Mouse (Mus musculus): ENCODE measurements around the gene Frmd8.
"Not testable (repeated sequence)": the region's sequence is repeated elsewhere in the genome, so short reads cannot be mapped to it uniquely, and the experiment has no call there.

Frmd8 gene

DNA sequence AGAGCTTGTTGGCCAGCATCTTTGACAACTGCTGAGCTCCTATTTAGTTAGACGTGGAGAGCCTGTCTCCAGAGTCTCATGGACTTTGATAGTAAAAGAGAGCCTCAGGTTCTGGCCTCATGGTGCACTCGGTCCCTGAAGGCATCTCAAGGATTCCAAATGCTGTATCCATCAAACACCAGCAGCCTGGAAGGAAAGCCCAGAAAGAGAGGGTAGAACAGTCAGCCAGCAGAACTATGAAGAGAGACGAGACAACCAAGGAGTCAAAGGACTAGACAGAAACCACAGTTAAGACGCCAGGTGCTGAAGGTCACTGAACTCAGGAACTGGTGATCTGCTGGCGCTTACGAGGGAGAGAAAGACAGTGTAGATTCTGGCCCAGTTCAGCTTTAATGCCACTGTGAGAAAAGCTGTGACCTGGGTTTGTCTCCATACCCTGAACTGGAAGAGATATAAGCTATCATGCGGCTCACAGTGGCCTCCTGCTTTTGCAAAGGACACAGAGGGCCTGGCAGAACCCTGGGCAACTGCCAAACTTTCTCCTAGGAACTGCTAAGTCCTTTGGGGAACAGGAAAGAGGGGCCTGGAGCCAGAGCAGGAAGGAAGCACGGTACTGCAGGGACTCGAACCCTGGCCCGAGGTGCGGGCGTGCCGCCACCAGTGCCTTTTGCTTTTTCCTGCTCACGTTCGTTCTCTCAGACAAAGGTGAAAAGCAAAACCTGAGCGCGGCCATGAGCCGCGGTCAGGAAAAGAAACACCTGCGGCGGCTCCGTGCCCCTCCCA is 50.8 kb downstream of the Frmd8 start:
- DNase-seq: no peak

DNA sequence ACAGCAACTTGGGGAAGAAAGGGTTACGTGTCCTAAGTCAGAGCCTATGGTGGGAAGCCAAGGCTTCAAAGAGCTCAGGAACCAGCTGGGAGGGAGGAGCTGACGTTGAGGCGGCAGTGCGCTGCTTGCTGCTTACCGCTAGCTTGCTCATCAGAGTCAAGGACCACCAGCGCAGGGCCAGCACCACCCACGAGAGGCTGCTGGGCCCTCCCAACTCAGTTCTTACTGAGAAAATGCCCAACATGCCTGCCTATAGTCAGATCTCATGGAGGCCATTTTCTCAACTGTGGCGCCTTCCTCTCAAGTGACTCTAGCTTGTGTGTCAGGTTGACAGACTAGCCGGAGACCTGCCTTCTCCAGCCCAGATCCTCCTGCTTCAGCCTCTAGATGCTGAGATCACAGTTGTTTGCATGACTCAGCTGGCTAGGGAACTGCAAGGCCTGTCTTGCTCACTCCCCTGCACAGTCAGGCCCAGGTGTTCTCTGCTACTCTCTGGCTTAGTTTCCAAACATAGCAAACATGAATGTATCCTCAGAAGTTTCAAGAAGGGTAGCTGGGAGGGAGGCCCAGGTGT is 51.7 kb downstream of the Frmd8 start:
- DNase-seq: peak; percentile 48

DNA sequence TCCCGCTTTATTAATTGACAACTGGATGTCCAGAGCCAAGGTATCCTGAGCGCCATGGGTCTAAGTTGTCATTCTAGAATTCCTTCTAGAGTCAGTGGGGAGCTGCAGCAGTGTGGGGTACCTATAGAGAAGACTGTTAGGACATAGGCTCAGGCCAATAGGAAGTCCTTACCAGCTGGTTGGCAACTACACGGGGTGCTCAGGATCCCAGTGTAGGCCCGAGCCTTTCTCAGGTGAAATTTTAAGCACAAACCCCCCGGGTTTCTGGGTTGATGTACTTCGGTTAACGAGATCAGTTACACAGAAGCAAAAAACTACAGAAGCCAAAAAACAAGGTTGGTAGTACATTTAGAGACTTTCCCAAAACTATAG is 52.3 kb downstream of the Frmd8 start:
- no peak for DNase-seq

DNA sequence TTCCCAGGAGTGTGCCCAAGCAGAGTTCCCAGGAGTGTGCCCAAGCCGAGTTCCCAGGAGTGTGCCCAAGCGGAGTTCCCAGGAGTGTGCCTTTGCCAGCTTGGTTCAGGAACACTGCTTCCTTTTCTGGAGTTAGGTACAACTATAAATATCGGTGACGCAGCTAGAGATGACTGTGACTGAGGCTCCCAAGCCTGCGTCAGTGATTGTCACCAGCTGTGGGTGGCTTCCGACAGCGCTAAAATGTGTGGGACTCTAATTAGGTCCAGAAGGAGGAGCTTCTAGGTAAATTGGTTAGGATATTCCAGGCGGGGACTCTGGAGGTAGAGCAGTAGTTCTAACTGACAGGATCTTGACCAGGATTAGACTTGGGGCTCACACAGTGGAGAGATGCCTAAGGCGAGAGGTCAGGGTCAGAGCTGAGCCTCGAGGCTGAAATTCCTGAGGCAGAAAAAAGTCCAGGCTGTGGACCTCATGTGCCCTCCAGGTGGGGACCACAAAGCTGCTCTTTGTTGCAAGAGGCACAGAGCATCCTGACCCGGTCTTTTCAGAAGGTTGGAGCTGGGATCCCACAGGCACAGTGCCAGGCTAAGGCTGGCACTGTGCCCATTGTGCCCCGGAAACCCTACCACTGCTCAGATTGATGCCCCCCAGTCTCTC is 52.8 kb downstream of the Frmd8 start:
- DNase-seq: peak; percentile 48

DNA sequence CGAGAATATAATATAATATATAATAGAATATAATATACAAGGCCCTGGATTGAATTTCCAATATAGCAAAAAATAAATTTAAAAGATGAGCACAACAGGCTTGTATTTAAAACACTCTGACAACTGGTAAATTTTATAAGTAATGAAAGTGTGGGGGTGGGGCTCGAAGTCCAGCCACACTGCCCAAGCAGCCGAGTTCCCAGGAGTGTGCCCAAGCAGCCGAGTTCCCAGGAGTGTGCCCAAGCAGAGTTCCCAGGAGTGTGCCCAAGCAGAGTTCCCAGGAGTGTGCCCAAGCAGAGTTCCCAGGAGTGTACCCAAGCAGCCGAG is 53.3 kb downstream of the Frmd8 start:
- DNase-seq: no peak

DNA sequence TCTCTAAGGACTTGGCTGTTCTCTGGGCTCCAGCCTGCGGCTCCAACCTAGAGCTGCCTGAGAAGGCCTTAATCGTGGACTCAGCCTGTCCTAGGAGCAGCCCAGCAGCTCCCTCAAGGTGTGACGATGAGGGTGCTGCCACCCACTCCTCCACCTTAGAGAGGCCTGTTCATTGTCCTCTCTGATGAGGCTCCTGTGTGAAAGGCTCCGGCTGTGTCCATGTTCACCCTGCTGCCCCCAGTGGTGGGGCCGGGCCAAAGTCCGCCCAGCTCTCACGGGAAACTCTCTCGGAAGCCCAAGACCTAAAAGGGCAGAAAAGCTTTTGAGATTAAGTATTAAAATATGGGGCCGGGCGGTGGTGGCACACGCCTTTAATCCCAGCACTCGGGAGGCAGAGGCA is 55.5 kb downstream of the Frmd8 start:
- peak; percentile 82 for DNase-seq

DNA sequence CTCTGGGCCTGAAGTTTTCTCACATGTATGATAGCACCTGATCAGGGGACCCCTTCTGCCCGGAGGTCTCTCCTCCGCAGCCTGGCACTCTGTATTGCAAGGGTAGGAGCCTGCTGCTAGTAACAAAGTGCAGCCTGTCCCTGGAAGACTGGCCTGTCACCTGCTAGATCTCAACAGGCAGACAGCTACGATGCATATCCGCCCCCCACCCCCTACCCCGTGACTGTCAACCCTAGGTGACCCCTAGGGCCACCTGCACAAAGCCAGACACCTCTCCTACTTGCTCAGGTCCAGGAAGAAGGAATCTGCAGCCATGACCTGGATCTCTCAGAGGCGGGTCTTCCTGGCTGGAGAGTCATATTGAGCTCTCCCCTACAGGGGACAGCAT is 56.5 kb downstream of the Frmd8 start:
- DNase-seq: no peak

DNA sequence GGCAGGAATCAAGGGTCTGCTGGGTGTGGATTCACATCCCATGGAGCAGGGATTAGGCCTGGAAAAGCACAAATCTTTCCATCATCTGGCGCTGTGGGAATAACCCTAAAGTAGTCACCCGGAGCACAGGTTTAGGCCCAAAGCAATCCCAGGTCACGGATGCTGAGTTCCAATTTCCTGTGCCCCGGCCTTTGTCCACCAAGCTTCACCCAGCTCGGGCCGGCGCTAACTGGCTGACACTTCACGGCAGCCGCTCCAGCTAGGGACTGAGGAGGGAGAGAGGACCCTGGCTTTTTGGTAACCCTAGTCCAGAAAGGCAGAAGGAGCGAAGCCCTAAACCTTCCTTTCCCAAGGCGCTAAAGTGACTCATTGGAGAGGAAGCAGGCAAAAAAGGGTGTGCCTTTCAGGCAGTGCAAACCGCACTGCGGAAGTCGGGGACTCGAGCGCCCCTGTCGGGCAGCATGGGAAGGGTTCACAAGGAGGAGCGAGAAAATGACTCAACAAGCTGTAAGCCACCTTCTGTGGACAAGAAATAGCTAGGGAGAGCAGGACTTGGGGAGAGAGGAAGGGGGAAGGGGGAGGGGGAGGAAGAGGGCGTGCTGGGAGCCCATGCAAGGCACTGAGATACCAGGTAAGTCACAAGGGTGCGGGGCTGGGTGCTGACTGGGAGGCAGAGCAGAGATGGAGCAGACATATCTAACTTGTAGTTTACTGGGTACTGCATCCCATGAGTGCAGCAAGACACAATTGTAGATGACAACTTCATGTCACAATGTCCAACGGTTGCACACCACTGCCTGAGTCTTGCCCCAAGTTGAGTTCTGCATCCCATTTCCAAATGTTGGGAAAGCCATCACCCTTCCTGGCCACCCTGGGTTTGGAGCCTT is 57.1 kb downstream of the Frmd8 start:
- peak; percentile 93 for DNase-seq

DNA sequence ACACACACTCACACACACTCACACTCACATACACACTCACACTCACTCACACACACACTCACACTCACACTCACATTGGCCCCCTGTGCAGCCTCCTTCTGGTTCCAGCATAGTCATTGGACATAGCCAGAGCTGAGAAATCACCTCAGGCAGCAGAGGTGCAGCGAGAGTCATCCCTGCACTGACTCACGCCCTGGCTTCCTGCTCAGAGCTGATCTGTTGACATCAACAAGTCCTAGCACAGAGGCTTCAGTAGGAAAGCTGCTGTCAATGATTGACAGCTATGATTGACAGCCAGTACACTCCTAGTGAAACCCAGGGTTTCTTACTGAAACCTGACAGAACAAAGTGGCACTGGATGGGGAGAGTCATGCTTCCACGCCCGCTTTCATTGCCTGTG is 59.1 kb downstream of the Frmd8 start:
- no peak for DNase-seq

DNA sequence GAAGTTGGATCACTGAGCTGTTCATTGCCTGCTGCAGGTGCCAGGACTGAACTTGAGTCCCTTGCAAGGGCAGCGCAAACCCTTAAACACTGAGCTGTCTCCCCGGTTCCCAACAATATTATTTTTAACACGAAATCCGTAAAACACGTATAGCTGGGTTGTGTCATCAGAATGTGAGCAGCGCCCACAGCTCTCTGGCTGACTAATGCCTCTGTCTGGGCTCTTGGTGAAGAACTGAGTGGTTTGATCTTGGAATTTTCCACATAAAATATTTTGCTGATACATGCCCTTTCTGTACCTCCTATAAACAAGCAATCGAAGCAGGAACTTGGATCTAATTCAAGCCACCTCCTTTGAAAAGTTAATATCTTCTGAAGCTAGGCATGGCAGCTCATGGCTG is 60.1 kb downstream of the Frmd8 start:
- DNase-seq: no peak

DNA sequence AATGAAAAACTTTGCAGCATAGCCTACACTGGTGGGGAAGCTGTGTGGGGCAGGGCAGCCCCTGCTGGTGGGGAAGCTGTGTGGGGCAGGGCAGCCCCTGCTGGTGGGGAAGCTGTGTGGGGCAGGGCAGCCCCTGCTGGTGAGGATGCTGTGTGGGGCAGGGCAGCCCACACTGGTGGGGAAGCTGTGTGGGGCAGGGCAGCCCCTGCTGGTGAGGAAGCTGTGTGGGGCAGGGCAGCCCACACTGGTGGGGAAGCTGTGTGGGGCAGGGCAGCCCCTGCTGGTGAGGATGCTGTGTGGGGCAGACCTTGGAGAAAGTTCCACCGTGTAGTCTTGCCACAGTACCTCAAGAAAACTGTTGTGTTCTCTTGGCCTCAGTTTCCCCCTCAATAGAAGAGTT is 61.0 kb downstream of the Frmd8 start:
- not testable (repeated sequence) for DNase-seq

DNA sequence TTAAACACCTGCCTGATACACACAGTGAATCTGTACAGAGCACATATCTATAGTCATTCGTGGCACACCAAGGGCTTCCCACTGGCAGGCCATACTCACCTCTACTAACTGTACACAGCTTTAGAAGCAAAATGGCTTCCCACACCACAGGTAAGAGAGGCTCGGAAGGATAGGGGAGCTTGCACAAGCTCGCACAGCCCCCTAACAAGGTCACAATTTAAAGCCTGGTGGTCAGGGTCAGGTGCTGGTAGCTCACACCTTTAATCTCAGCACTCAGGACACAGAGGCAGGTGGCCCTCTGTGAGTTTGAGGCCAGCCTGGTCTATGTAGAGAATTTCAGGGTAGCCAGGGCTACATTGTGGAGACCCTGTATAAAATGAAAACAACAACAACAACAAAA is 61.5 kb downstream of the Frmd8 start:
- DNase-seq: no peak

DNA sequence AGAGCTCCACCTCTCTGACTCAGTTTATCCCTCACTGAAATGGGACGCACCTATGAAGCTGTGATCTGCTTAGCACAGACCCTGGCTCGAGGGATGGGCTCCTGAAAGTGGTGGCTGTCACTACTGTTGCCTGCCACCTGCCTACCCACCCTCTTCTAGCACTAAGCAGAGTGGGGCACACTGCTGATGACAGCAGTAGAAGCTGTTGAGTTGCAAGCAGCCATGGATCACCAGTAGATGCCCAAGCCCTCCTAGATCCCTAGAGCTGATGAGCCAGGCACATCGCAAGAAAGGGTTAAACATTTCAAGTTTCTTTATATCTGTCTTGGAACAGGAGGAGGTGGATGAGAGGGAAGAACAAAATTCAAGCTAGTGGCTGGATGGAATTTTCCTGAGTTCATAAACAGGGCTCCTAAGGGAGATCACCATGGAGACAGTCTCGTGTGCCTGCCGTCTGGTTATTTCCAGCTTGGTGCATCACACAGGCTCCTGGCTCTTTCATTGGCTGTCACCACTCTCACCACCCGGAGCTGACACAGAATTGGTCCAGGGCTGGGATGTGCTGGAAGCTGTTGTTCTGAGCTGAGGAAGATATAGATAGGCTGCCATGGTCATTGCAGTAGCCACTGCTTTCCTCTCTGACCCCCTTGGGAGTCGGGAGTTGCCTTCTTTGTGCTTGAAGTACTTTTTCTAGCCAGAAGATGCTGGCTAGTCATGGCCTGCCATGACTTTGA is 63.1 kb downstream of the Frmd8 start:
- DNase-seq: peak; percentile 83

DNA sequence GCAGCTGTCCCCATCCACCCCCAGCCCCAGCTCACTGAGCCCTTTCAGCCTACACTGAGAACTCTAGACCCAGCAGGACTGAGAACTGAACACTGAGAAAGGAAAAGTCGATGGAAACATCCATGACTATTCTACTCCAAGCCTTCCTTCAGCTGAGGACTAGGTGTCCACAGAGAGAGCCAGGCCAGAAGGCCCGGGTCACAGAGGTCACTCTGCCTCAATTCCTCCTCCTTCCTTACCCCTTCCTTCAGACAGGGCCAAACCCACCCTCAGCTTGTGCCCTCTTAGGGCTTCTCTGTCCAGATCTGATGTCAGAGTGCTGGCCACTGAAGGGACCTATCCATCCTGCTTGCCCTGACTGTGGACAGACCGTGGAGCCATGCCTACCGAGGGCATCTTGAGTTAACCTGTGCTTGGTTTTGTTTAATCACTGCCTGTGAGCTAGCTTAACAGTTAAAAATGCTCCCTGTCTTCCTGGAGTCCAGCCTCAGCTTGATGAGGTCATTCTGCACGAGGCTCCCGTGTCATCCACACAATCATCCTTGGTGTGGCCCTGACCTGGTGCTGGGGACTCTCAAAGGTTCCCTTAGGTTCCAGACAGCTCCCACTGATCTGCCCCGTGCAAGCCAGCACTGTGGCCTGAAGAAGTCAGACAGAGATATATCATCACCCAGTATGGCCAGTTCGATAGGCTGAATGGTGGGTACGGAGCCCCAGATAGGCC is 64.1 kb downstream of the Frmd8 start:
- DNase-seq: no peak

DNA sequence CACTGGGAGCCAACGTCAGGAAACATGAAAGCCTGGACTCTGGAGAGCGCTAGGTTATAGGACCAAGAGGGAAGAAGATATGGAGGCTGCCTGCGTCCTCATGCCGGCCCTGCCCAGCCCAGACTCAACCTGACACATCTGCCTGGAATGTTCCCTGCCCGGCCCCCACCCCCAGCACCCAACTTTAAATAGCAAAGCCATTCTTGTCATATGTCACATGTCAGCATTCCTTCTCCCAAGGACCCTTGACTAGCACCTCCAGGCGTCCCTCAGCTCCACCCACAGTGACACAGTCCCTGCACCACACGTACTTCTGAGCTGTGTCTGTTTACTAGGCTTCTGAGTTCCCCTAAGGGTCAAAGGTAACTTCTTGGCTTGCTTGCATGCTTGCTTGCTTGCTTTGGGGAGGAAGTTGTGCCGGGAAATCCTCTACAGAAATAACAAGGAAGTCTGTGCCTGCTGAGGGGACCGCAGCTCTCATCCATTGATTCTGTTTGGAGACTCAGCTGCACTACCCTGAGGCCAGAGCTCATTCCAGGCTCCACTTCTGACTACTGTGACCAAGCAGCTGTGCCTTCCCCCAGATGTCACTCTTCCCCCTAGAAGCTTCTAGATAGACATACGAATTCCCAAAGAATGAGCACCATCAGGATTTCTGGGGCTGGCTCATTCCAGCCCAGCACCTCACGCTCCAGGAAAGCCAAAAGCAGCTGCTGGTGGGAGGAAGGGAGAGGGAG is 64.8 kb downstream of the Frmd8 start:
- DNase-seq: peak; percentile 92

DNA sequence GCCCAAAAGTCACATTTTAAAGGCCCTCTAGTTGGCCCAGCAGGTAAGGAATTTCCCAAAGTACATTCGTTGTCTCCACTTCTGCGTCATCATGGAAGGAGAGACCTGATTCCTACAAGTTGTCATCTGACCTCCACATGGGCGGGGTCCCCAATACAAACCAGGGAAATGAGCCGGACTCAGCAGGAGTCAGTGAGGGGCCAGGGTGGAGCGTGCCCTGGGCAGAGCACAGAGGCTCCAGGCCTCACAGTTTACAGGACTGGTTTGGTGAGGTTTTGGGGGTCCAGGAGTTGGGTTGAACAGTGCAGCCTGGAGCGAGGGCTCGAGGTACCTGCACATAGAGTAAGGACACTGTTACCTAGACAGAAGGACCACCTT is 65.4 kb downstream of the Frmd8 start:
- DNase-seq: no peak

DNA sequence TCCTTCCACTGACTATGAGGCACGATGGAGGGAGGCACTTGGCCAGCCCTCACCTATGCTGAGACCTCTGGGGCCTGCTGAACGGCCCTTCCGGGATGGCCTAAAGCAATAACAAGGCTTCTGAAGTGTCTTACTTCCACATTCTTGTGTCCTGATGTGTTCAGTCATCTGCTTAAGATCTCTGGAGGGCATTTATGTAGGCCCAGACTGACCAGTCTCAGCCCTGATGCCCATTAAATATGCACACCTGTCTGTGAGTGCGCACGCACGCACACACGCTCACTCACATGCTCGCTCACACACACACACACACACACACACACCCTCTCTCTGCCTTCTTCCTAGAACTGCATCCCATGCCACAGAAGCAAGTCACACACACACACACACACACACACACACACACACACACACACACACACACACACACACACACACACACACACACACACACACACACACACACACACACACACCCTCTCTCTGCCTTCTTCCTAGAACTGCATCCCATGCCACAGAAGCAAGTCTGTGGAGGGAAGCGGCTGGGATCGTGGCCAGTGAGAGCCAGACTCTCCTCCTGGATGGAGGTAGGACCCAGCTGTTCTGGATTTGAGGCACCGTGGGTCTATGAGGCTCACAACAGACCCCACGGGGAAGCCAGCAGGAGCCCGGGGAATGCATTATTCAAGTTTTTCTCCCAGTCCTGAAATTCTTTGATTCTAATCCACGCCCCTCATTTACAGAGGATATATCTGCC is 65.9 kb downstream of the Frmd8 start:
- no peak for DNase-seq

DNA sequence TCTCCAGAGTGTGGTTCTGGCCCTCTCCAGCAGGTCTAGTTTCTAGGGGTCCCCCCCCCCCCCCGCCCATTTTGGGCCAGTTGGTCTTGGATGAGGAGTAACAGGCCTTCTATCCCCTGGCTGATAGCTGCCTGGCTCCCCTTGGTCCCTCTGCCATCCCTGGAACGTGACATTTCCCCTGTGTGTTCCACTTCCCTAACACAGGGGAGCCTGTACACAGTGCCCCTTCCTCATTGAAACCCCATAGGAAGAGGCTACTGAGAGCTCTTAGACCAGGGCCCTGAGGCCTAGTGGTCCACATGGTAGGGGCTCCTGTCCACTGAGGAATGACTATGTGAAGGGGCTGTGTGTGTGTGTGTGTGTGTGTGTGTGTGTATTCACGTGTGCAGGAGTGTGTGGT is 67.3 kb downstream of the Frmd8 start:
- no peak for DNase-seq

DNA sequence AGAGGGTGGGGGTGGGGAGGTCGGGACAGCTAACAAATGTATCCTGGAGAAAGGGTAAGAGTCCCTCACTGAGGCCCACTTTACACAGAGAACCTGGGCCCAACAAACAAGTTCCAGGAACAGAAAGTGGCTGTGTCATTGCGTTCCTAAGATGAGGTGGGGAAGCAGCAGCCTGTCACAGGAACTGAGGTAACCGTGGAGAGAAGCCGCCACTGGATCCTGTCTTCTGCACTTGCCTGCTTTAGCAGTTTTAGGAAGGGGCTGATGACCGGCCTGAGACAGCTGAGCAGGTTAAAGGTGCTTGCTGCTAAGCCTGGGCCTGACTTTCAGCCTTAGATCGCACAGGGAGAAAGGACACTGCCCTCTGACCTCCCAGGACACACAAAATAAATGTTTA is 68.3 kb downstream of the Frmd8 start:
- DNase-seq: peak; percentile 71

DNA sequence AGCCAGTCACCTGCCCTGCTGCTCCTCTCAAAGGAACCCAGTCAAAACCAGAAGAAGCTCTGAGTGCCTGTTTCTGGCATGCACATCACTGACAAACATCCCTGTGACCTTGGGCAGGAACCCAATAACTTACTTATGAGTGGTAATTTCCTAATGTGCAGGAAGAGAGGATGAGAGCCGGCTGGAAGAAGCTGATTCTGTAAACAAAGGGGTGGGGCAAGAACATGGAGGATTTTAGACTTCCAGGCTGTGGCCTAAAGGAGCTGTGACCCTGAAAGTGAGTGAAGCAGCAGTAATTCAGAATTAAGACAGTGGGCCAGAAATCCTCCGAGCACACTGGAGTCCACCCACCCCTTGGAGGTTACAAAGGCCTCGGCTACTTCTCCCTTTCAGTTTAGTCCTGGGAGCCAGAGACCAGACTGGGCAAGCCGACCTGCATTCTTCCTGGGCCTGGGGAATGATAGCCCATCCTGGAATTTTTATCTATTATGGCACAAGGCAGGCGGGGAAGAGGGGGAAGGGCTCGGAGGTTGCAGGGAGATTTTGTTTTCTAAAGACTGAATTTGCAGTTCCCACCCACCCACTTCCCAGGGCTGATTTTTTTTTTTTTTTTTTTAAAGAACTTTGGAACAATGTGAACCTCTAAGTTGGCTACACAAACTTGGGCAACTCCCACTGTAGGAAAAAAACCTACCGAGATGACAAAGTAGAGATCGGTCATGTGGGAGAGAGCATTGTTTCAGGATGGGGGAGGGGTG is 68.8 kb downstream of the Frmd8 start:
- DNase-seq: peak; percentile 93
